Mouse (Mus musculus) liver, postnatal 0 days (tissue): ENCODE results near the gene Spry1. TPM values are rescaled to one million over a fixed set of nuclear protein-coding genes. Genes with fewer than 3 reads are reported as not detected.

Source experiments
- ATAC-seq: fragments of 200-750 bp; cut with Nextera tagmentation; 2 replicates; pipeline ENCODE4 v1.8.0; 2017; ENCODE audit warnings: mild to moderate bottlenecking, moderate library complexity
- DNase-seq: peaks from one replicate; pipeline ENCODE4 v3.0.0-alpha.2; 2016
- H3K27ac ChIP-seq: fragments of 300-500 bp; sonication (generic); 2 replicates; pipeline ENCODE4 v1.5.1; 2014; ENCODE audit warnings: antibody characterized with exemption, moderate library complexity, mild to moderate bottlenecking, low read depth
- H3K27me3 ChIP-seq: fragments of 300-500 bp; sonication (generic); 2 replicates; pipeline ENCODE4 v1.6.1; 2014; ENCODE audit warnings: low read length, control low read depth, mixed read lengths; ENCODE audit not compliant: insufficient read depth
- H3K36me3 ChIP-seq: fragments of 300-500 bp; sonication (generic); replicated peaks from 2 replicates; pipeline ENCODE4 v1.6.1; 2014; ENCODE audit warnings: mild to moderate bottlenecking, control low read depth, low read length, moderate library complexity, mixed read lengths; ENCODE audit not compliant: insufficient read depth
- H3K4me1 ChIP-seq: fragments of 300-500 bp; sonication (generic); 2 replicates; pipeline ENCODE4 v1.6.1; 2014; ENCODE audit warnings: antibody characterized with exemption, mild to moderate bottlenecking, control low read depth; ENCODE audit not compliant: insufficient read depth
- H3K4me2 ChIP-seq: fragments of 300-500 bp; sonication (generic); 2 replicates; pipeline ENCODE4 v1.6.1; 2014; ENCODE audit warnings: low read depth, mild to moderate bottlenecking, low read length, moderate library complexity, mixed read lengths
- H3K4me3 ChIP-seq: fragments of 300-500 bp; sonication (generic); 2 replicates; pipeline ENCODE4 v1.5.1; 2014; ENCODE audit warnings: low read depth, low read length
- H3K9ac ChIP-seq: fragments of 300-500 bp; sonication (generic); replicated peaks from 2 replicates; pipeline ENCODE4 v1.6.1; 2014; ENCODE audit warnings: mild to moderate bottlenecking, moderate library complexity
- H3K9me3 ChIP-seq: fragments of 300-500 bp; sonication (generic); 2 replicates; pipeline ENCODE4 v1.6.1; 2016; ENCODE audit warnings: mild to moderate bottlenecking, control low read depth, low read length, mixed read lengths
- CTCF ChIP-seq: sonication (generic); IDR thresholded peaks from 2 replicates; pipeline ENCODE4 v1.5.1; 2016; ENCODE audit warnings: antibody characterized with exemption, low read depth
- EP300 ChIP-seq: IDR thresholded peaks from 2 replicates; pipeline ENCODE4 v1.6.1; 2016; ENCODE audit warnings: antibody characterized with exemption, low read depth, mild to moderate bottlenecking
- WGBS: fragments of 180-500 bp; shearing (Covaris S2); extraction: QIAGEN DNeasy Blood & Tissue Kit; methylation state at CpG from one replicate; pipeline ENCODE4 v1.1.7; 2014; ENCODE audit not compliant: insufficient replicate concordance; 5-methylcytosine and 5-hydroxymethylcytosine counted together
- polyA plus RNA-seq: library from polyadenylated mRNA; unstranded; fragments of >200 nt; fragmentation: Nextera tagmentation; extraction: Ambion mirVana; gene quantifications from 2 replicates; pipeline ENCODE4 v1.2.1, GENCODE M21; 2015

Spry1 gene
- polyA plus RNA-seq, 1 experiment from 2014 or later, result 3.7 TPM

GRCm38 (mm10) chr3:37673513-37674261 is 33.9 kb downstream of the Spry1 start:
- TF ChIP-seq EP300 (no peak), CTCF (no peak)
- WGBS, result 62% methylated on average over 13 of the region's 13 CpGs

GRCm38 (mm10) chr3:37675056-37675525 is 35.3 kb downstream of the Spry1 start:
- H3K27ac ChIP-seq, result no peak overlapping the region
- no peaks in the 10 kb centered on the region; the same call in 1 of the 2 replicates for H3K27me3 ChIP-seq
- no peak for DNase-seq
- no peak overlapping the region for H3K4me3 ChIP-seq
- H3K9ac ChIP-seq, result no peak overlapping the region
- H3K9me3 ChIP-seq, result no peaks in the 10 kb centered on the region
- no peaks in the 10 kb centered on the region for H3K36me3 ChIP-seq
- H3K4me2 ChIP-seq, result no peak overlapping the region
- ATAC-seq, result no peak
- TF ChIP-seq EP300 (no peak), CTCF (no peak)
- 37% methylated on average over 11 of the region's 11 CpGs for WGBS
- peaks cover 12% of the 10 kb centered on the region; the same call in 1 of the 2 replicates for H3K4me1 ChIP-seq

More at GRCm38 (mm10) chr3:37673513-37674261, 33.9 kb downstream of the Spry1 start:
- Histone ChIP-seq H3K9me3 (no peaks in the 10 kb centered on the region), H3K4me2 (no peak overlapping the region), H3K36me3 (no peaks in the 10 kb centered on the region), H3K9ac (no peak overlapping the region), H3K27ac (no peak overlapping the region), H3K4me1 (peaks cover 12% of the 10 kb centered on the region; the same call in 1 of the 2 replicates), H3K27me3 (no peaks in the 10 kb centered on the region; the same call in 1 of the 2 replicates), H3K4me3 (no peak overlapping the region)
- ATAC-seq (no peak), DNase-seq (no peak)

- H3K9ac ChIP-seq, result no peak overlapping the region
- DNase-seq (no peak), ATAC-seq (no peak)
- WGBS, result 70% methylated on average over 8 of the region's 8 CpGs
- H3K4me1 ChIP-seq, result peaks cover 12% of the 10 kb centered on the region; the same call in 1 of the 2 replicates
- H3K27me3 ChIP-seq, result no peaks in the 10 kb centered on the region; the same call in 1 of the 2 replicates
- no peak overlapping the region for H3K4me3 ChIP-seq
- no peaks in the 10 kb centered on the region for H3K9me3 ChIP-seq
- no peaks in the 10 kb centered on the region for H3K36me3 ChIP-seq
- TF ChIP-seq EP300 (no peak), CTCF (no peak)
- no peak overlapping the region for H3K27ac ChIP-seq
- no peak overlapping the region for H3K4me2 ChIP-seq
Measured at GRCm38 (mm10) chr3:37676291-37676690, 36.5 kb downstream of the Spry1 start.

- ATAC-seq (no peak), DNase-seq (no peak)
- Histone ChIP-seq H3K9me3 (no peaks in the 10 kb centered on the region), H3K4me1 (peaks cover 18% of the 10 kb centered on the region), H3K36me3 (no peaks in the 10 kb centered on the region), H3K9ac (no peak overlapping the region), H3K27ac (0 out of 2 replicates have a peak overlapping the region, but pooled peaks have one; percentile 22), H3K27me3 (no peaks in the 10 kb centered on the region), H3K4me2 (peak overlapping the region; percentile 65), H3K4me3 (no peak overlapping the region)
- WGBS, result 22% methylated on average over 7 of the region's 7 CpGs
- TF ChIP-seq EP300 (no peak), CTCF (no peak)
Measured at GRCm38 (mm10) chr3:37686219-37686618, 46.5 kb downstream of the Spry1 start.

GRCm38 (mm10) chr3:37686751-37687150 is 47.0 kb downstream of the Spry1 start:
- Histone ChIP-seq H3K4me1 (peaks cover 18% of the 10 kb centered on the region), H3K27ac (0 out of 2 replicates have a peak overlapping the region, but pooled peaks have one; percentile 22), H3K36me3 (no peaks in the 10 kb centered on the region), H3K4me3 (peak overlapping the region; percentile 35), H3K9ac (0 out of 2 replicates have a peak overlapping the region, but pooled peaks have one; percentile 30), H3K4me2 (peak overlapping the region; percentile 65), H3K27me3 (no peaks in the 10 kb centered on the region), H3K9me3 (no peaks in the 10 kb centered on the region)
- DNase-seq, result no peak
- WGBS, result 16% methylated on average over 6 of the region's 6 CpGs
- TF ChIP-seq EP300 (no peak), CTCF (no peak)
- peak; percentile 29; the same call in 1 of the 2 replicates for ATAC-seq

- DNase-seq (peak; percentile 79), ATAC-seq (peak; percentile 93)
- no peak for TF ChIP-seq CTCF
- no peak for TF ChIP-seq EP300
- H3K27me3 ChIP-seq, result no peaks in the 10 kb centered on the region
- 27% methylated on average over 28 of the region's 28 CpGs for WGBS
- H3K27ac ChIP-seq, result peak overlapping the region; percentile 57; the same call in 1 of the 2 replicates
- peak overlapping the region; percentile 65 for H3K4me2 ChIP-seq
- H3K9me3 ChIP-seq, result no peaks in the 10 kb centered on the region
- H3K36me3 ChIP-seq, result no peaks in the 10 kb centered on the region
- H3K9ac ChIP-seq, result 0 out of 2 replicates have a peak overlapping the region, but pooled peaks have one; percentile 30
- peaks cover 18% of the 10 kb centered on the region for H3K4me1 ChIP-seq
- peak overlapping the region; percentile 35 for H3K4me3 ChIP-seq
Measured at GRCm38 (mm10) chr3:37687158-37687980, 47.6 kb downstream of the Spry1 start.
